Mouse (Mus musculus): ENCODE data around the gene Deup1. TPM values are rescaled to one million over a fixed set of nuclear protein-coding genes. Genes with fewer than 3 reads are reported as not detected.
A peak's percentile ranks its signal among the peaks of the same experiment; 100 is the strongest.
"Not testable (repeated sequence)": the region's sequence is repeated elsewhere in the genome, so short reads cannot be mapped to it uniquely, and the experiment has no call there.

Deup1 gene
- polyA plus RNA-seq, 1 experiment from 2014 or later: 0.75 TPM

GRCm38 (mm10) chr9:15551073-15551472 lies 76.7 kb downstream of the Deup1 start:
- DNase-seq; ATAC-seq (ENCODE audit: low FRiP score, low TSS enrichment); H3K4me2 ChIP-seq (ENCODE audit: low read length); H3K36me3 ChIP-seq (ENCODE audit: control insufficient read depth, insufficient read depth, low read length); H3K27me3 ChIP-seq (ENCODE audit: control insufficient read depth, insufficient read depth, low read length); H3K9me3 ChIP-seq (ENCODE audit: control insufficient read depth, low read length); H3K9ac ChIP-seq (replicated peaks; ENCODE audit: low read length); H3K4me1 ChIP-seq (ENCODE audit: control insufficient read depth, insufficient read depth, low read length); H3K4me3 ChIP-seq (replicated peaks; ENCODE audit: low read depth, low read length); H3K27ac ChIP-seq (replicated peaks; ENCODE audit: low read depth, low read length): not testable (repeated sequence)
- WGBS: 93% methylated on average over 6 of the region's 6 CpGs

- Histone ChIP-seq H3K9ac (replicated peaks; ENCODE audit: low read length) (no peak overlapping the region), H3K27ac (replicated peaks; ENCODE audit: low read depth, low read length) (no peak overlapping the region), H3K4me3 (replicated peaks; ENCODE audit: low read depth, low read length) (no peak overlapping the region), H3K4me2 (ENCODE audit: low read length) (no peak overlapping the region), H3K27me3 (ENCODE audit: control insufficient read depth, insufficient read depth, low read length) (no peaks in the 10 kb centered on the region), H3K36me3 (ENCODE audit: control insufficient read depth, insufficient read depth, low read length) (no peaks in the 10 kb centered on the region), H3K9me3 (ENCODE audit: control insufficient read depth, low read length) (no peaks in the 10 kb centered on the region), H3K4me1 (ENCODE audit: control insufficient read depth, insufficient read depth, low read length) (no peaks in the 10 kb centered on the region)
- WGBS: 93% methylated on average over 4 of the region's 4 CpGs
- no peak for ATAC-seq (ENCODE audit: low FRiP score, low TSS enrichment)
- DNase-seq: no peak
Observed at GRCm38 (mm10) chr9:15550461-15550961, 77.2 kb downstream of the Deup1 start.

GRCm38 (mm10) chr9:15541735-15542354 lies 85.9 kb downstream of the Deup1 start:
- ATAC-seq (ENCODE audit: low FRiP score, low TSS enrichment): 0 out of 2 replicates have a peak, but pooled peaks have one; percentile 15
- WGBS: 75% methylated on average over 5 of the region's 5 CpGs
- H3K4me2 ChIP-seq (ENCODE audit: low read length): no peak overlapping the region
- no peak for DNase-seq
- H3K9ac ChIP-seq (replicated peaks; ENCODE audit: low read length): no peak overlapping the region
- no peaks in the 10 kb centered on the region for H3K36me3 ChIP-seq (ENCODE audit: control insufficient read depth, insufficient read depth, low read length)
- H3K4me1 ChIP-seq (ENCODE audit: control insufficient read depth, insufficient read depth, low read length): no peaks in the 10 kb centered on the region
- H3K9me3 ChIP-seq (ENCODE audit: control insufficient read depth, low read length): no peaks in the 10 kb centered on the region
- no peaks in the 10 kb centered on the region for H3K27me3 ChIP-seq (ENCODE audit: control insufficient read depth, insufficient read depth, low read length)
- no peak overlapping the region for H3K27ac ChIP-seq (replicated peaks; ENCODE audit: low read depth, low read length)
- H3K4me3 ChIP-seq (replicated peaks; ENCODE audit: low read depth, low read length): no peak overlapping the region

GRCm38 (mm10) chr9:15538979-15539533 lies 88.7 kb downstream of the Deup1 start:
- Histone ChIP-seq H3K4me3 (replicated peaks; ENCODE audit: low read depth, low read length) (no peak overlapping the region), H3K9me3 (ENCODE audit: control insufficient read depth, low read length) (no peaks in the 10 kb centered on the region), H3K9ac (replicated peaks; ENCODE audit: low read length) (no peak overlapping the region), H3K4me1 (ENCODE audit: control insufficient read depth, insufficient read depth, low read length) (no peaks in the 10 kb centered on the region), H3K36me3 (ENCODE audit: control insufficient read depth, insufficient read depth, low read length) (no peaks in the 10 kb centered on the region), H3K4me2 (ENCODE audit: low read length) (no peak overlapping the region), H3K27ac (replicated peaks; ENCODE audit: low read depth, low read length) (no peak overlapping the region), H3K27me3 (ENCODE audit: control insufficient read depth, insufficient read depth, low read length) (no peaks in the 10 kb centered on the region)
- ATAC-seq (ENCODE audit: low FRiP score, low TSS enrichment): no peak
- WGBS: 89% methylated on average over 8 of the region's 8 CpGs
- no peak for DNase-seq

GRCm38 (mm10) chr9:15537455-15538048 lies 90.2 kb downstream of the Deup1 start:
- DNase-seq (no peak), ATAC-seq (ENCODE audit: low FRiP score, low TSS enrichment) (no peak)
- WGBS: 93% methylated on average over 3 of the region's 3 CpGs
- Histone ChIP-seq H3K4me2 (ENCODE audit: low read length) (no peak overlapping the region), H3K4me3 (replicated peaks; ENCODE audit: low read depth, low read length) (no peak overlapping the region), H3K36me3 (ENCODE audit: control insufficient read depth, insufficient read depth, low read length) (no peaks in the 10 kb centered on the region), H3K4me1 (ENCODE audit: control insufficient read depth, insufficient read depth, low read length) (no peaks in the 10 kb centered on the region), H3K27me3 (ENCODE audit: control insufficient read depth, insufficient read depth, low read length) (no peaks in the 10 kb centered on the region), H3K27ac (replicated peaks; ENCODE audit: low read depth, low read length) (no peak overlapping the region), H3K9ac (replicated peaks; ENCODE audit: low read length) (no peak overlapping the region), H3K9me3 (ENCODE audit: control insufficient read depth, low read length) (no peaks in the 10 kb centered on the region)

GRCm38 (mm10) chr9:15536861-15537426 lies 90.8 kb downstream of the Deup1 start:
- ATAC-seq (ENCODE audit: low FRiP score, low TSS enrichment) (no peak), DNase-seq (no peak)
- H3K27me3 ChIP-seq (ENCODE audit: control insufficient read depth, insufficient read depth, low read length): no peaks in the 10 kb centered on the region
- H3K4me1 ChIP-seq (ENCODE audit: control insufficient read depth, insufficient read depth, low read length): no peaks in the 10 kb centered on the region
- H3K36me3 ChIP-seq (ENCODE audit: control insufficient read depth, insufficient read depth, low read length): no peaks in the 10 kb centered on the region
- no peak overlapping the region for H3K4me2 ChIP-seq (ENCODE audit: low read length)
- H3K9me3 ChIP-seq (ENCODE audit: control insufficient read depth, low read length): no peaks in the 10 kb centered on the region
- H3K27ac ChIP-seq (replicated peaks; ENCODE audit: low read depth, low read length): no peak overlapping the region
- no peak overlapping the region for H3K9ac ChIP-seq (replicated peaks; ENCODE audit: low read length)
- H3K4me3 ChIP-seq (replicated peaks; ENCODE audit: low read depth, low read length): no peak overlapping the region
- 90% methylated on average over 5 of the region's 5 CpGs for WGBS

GRCm38 (mm10) chr9:15535418-15535817 lies 92.3 kb downstream of the Deup1 start:
- Histone ChIP-seq H3K4me1 (ENCODE audit: control insufficient read depth, insufficient read depth, low read length) (no peaks in the 10 kb centered on the region), H3K4me2 (ENCODE audit: low read length) (no peak overlapping the region), H3K9me3 (ENCODE audit: control insufficient read depth, low read length) (no peaks in the 10 kb centered on the region), H3K27me3 (ENCODE audit: control insufficient read depth, insufficient read depth, low read length) (no peaks in the 10 kb centered on the region), H3K4me3 (replicated peaks; ENCODE audit: low read depth, low read length) (no peak overlapping the region), H3K36me3 (ENCODE audit: control insufficient read depth, insufficient read depth, low read length) (no peaks in the 10 kb centered on the region), H3K9ac (replicated peaks; ENCODE audit: low read length) (no peak overlapping the region), H3K27ac (replicated peaks; ENCODE audit: low read depth, low read length) (no peak overlapping the region)
- DNase-seq: no peak
- no peak for ATAC-seq (ENCODE audit: low FRiP score, low TSS enrichment)
- WGBS: 50% methylated on average over 5 of the region's 5 CpGs

GRCm38 (mm10) chr9:15534110-15534509 lies 93.6 kb downstream of the Deup1 start:
- no peaks in the 10 kb centered on the region for H3K9me3 ChIP-seq (ENCODE audit: control insufficient read depth, low read length)
- no peak overlapping the region for H3K27ac ChIP-seq (replicated peaks; ENCODE audit: low read depth, low read length)
- WGBS: 96% methylated on average over 2 of the region's 2 CpGs
- H3K36me3 ChIP-seq (ENCODE audit: control insufficient read depth, insufficient read depth, low read length): no peaks in the 10 kb centered on the region
- ATAC-seq (ENCODE audit: low FRiP score, low TSS enrichment) (no peak), DNase-seq (no peak)
- H3K4me1 ChIP-seq (ENCODE audit: control insufficient read depth, insufficient read depth, low read length): peaks cover 5% of the 10 kb centered on the region; the same call in 1 of the 2 replicates
- no peaks in the 10 kb centered on the region for H3K27me3 ChIP-seq (ENCODE audit: control insufficient read depth, insufficient read depth, low read length)
- H3K9ac ChIP-seq (replicated peaks; ENCODE audit: low read length): no peak overlapping the region
- no peak overlapping the region for H3K4me3 ChIP-seq (replicated peaks; ENCODE audit: low read depth, low read length)
- no peak overlapping the region for H3K4me2 ChIP-seq (ENCODE audit: low read length)

Measured in midbrain, embryonic 14.5 days (tissue).